Mouse (Mus musculus) lung, postnatal 36 days (tissue): ENCODE measurements around the gene Agpat4.
"Not testable (repeated sequence)": the region's sequence is repeated elsewhere in the genome, so short reads cannot be mapped to it uniquely, and the experiment has no call there.

Experiments
- DNase-seq: peaks from one replicate; pipeline ENCODE4 v3.0.0; 2022; ENCODE audit warnings: mixed read lengths

The Agpat4 gene

DNA sequence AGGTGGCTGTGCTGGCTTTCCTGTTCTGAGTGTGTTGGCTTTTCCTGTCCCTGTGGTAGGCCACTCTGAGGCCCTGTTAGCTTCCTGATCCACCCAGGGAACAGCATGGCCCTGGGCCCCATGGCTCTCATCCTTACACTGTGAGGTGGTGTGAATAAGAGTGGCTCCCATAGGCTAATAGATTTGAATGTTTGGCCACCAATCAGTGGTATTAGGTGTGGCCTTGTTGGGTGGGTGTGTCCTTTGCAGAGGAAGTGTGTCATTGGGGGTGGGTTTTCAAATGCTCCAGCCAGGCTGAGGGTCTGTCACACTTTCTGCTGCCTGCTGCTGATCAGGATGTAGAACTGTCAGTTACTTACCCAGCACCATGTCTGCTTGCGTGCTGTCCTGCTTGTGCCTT lies 82.6 kb downstream of the Agpat4 start:
- no peak for DNase-seq

DNA sequence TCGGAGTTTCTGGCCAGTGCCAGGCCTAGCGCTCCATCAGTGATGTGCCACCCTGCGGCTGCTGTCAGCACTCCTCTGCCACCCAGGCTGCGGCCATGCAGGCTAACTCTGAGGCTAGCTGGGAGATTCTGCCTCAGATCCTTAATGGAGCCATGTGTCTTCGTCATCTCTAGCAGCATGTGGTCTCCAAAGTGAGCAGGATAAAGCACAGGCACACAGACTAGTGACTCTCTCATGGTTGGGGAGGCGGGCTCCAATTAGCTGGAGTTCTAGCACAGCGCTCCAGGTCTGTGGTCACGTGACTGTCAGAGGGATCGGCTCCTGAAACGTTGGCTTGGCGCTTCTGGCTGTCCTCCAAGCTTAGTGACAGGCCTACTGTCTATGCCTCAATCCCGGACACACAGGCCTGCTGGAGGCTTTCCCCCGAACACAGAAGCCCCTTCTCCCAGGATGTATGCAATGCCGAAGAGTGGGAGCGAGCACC lies 85.0 kb downstream of the Agpat4 start:
- no peak for DNase-seq

DNA sequence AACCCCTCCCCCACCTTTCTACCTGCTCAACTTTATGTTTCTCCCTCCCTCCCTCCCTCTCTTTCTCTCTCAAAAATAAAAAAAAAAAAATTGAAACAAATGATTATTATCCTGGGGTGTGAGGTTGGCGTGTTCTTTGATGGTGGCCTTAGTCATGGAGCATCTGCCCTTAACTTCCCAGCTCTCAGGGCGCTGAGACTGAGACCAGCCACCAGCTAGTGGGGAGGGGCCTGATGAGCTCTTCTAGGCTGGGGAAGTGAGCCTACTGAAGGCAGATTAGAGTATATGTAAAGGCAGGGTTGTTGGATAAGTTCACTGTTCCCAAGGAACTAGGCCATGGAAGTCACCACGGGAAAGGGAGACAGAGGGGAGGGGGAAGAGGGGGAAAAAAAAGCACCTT lies 85.7 kb downstream of the Agpat4 start:
- DNase-seq = no peak

- no peak for DNase-seq
Observed at GRCm38 (mm10) chr17:12204689-12205014, 86.1 kb downstream of the Agpat4 start.

DNA sequence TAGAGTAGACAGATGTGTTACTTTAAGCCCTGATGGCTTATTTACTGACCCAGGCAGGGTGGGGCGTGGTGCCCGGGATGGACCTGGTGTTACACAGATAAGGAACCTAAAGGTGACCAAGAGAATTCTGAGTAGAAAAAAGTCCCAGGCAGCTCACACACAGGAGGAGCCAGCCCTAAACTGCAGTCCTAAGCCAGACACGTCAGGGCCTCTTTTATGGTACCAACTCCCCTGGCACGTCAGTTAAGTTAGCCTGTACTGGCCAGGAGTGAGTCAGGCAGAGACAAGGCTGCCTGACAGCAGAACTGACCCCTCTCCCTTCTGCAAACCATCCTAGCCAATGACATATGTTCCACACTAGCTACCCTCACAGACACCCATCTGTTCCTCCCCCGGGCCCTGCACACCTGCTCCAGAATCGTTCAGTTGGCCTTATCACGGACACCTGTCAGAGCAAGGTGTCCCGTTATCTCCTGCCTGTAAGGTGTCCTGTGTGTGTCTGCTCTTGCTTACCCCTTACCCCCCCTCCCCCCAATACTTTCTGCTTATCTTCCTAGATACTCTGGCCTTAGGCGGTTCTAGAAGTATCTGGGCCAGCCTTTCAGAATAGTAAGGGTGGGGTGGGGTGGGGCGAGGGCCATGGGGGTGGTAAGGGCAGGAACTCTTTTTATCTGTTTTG lies 86.7 kb downstream of the Agpat4 start:
- no peak for DNase-seq

DNA sequence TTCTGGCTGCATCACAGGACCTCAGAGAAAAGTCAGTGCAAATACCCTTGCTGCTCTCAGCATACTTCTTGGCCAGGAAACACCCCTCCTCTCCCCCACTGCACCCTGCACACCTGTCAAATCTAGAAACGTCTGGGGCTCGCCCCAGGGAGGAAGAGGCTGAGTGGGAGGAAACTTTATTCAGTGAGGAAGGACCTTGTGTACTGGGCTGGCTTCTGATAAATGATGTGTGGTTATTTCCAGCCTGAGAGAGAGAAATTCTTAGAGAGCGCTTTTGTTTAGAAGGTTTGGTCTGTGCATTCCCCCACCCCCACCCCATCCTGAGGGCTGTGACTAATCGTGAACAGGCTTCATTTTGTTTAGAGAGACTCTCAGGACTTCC lies 87.2 kb downstream of the Agpat4 start:
- DNase-seq = no peak

DNA sequence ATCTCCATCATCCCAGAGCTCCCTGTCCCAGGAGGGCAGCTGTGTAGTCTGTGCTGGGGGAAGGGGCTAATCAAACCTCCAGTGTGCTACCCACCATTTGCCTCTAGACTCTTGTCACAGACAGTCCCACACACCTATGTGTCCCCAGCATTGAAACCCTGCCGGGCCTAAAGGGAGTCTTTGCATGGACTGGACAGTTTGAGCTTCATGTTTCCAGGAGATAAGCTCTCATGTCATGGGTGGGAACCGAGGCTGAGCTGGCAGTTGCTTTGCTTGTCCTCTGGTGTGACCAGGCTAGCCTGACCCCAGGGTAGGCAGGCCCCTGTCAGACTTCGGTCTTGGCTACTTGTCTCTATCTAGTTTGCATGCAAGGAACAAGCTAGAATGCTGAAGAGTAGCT lies 87.7 kb downstream of the Agpat4 start:
- DNase-seq = no peak

- no peak for DNase-seq
Observed at GRCm38 (mm10) chr17:12207022-12207548, 88.6 kb downstream of the Agpat4 start.

GRCm38 (mm10) chr17:12209481-12209880 lies 91.0 kb downstream of the Agpat4 start:
- DNase-seq = no peak

DNA sequence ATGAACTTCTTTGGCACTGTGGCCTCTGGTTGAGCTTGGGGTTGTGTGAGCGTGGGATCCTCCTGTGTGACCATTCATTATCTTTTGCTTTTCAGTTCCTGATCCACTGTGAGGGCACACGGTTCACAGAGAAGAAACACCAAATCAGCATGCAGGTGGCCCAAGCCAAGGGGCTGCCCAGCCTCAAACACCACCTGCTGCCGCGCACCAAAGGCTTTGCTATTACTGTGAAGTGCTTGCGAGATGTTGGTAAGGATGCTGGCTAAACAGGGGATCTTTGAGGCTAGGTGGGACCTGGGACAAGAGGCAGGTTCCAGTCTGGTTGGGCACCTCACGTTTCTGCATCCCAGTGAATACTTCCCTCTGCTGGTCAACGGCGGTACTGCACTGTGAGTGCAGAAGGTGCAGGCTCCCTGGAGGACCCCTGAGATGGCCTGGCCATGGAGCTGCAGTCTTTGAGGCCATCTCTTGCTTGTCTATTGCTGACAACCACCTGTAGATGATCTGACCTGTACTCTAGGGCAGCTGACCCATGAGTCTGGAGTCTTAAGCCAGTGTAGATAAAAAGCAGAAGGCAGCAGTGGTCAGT lies 92.1 kb downstream of the Agpat4 start:
- DNase-seq = peak; percentile 93

DNA sequence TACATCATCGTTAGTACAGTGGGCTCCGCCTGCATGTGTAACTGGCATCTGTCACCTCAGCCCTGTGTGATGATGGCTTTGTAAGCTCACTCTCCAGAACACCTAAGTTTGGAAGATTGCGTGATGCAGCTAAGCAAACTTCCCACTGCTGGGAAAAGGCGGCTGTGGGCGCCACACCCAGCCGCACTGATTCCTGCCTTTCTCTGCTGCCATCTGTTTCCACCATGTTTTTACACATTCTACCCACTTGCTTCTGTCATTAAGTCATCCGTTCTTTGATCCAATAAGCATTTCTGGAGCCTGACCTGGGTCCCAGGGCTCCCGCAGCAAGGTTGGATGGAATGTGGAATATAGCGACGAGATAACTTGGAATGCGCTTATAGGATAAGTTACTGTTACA lies 93.4 kb downstream of the Agpat4 start:
- no peak for DNase-seq

DNA sequence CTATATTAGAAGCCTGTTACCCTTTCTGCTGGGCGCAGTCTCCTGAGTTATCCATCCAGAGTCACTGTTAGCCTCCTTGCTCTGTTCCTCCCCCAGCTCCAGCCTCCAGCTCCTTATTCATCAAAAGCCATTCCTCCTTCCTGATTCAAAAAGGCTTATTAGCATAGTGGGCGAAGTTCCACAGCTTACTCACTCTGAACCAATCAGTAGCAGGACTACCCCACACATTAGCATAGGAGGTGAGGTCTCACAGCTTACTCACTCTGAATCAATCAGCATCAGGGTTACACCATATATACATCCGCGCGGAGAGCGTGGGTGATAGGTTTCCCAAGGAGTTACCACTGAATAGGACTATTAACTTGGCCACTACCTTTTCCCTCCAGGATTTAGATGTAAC lies 93.8 kb downstream of the Agpat4 start:
- no peak for DNase-seq

GRCm38 (mm10) chr17:12213430-12213829 lies 94.9 kb downstream of the Agpat4 start:
- DNase-seq = no peak

DNA sequence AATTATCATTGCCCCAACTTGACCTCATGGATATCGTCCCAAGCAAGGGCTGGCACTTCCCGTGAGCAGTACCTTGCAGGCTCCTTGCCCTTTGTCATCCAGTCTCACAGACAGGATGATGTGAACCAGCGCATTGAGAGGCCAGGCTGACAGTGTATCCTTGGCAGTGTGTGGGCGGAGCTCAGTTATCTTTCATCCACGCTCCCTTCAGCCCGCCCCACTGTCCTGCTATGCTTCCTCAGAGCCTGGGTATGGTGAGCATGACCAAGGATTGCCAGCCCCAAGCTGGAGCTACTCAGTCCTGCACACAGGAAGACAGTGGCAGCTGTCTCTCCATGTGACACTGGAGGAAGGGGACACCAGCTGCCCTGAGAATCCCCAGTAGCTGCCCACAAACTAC lies 97.7 kb downstream of the Agpat4 start:
- no peak for DNase-seq

- DNase-seq = no peak
Observed at GRCm38 (mm10) chr17:12221926-12222325, 103.4 kb downstream of the Agpat4 start.

DNA sequence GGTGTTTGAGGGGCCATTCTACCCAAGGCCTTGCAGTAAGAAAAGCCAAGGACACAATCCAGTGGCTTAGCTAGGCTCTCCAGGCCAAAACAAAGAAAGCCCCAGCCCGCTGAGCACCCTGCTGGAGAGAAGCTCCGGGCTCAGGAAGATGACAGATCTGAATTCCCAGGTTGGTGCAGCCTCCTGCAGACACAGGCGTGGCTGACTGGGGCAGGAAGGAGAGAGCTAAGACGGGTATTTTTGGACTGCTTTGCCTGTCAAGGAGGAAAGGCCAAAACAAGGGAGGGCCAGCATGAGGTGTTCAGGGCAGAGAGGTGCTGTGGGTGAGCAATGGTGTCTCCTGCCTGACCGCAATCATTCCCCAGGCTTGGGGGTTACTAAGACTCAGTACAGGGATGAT lies 105.2 kb downstream of the Agpat4 start:
- no peak for DNase-seq

GRCm38 (mm10) chr17:12224145-12224544 lies 105.6 kb downstream of the Agpat4 start:
- no peak for DNase-seq

GRCm38 (mm10) chr17:12224551-12224950 lies 106.0 kb downstream of the Agpat4 start:
- not testable (repeated sequence) for DNase-seq

DNA sequence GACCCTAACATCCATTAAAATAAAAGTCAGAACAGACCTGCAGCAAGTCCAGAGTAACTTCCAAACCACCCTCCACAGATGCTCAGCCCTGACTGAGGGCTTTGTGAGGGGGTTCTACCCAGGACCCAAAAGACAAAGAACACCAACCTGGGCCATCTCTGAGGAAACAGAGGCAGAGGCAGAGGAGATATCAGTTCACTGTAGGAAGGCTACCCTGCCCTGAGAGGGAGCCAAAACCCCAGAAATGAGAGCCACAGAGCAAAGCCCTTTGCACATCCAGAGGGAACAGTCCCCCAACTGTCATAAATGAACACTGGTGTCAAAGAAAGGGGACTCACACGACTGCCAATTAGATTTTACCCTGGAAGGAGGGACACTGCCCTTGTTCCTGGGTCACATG lies 106.7 kb downstream of the Agpat4 start:
- DNase-seq = no peak

- peak; percentile 57 for DNase-seq
Observed at GRCm38 (mm10) chr17:12226551-12226950, 108.0 kb downstream of the Agpat4 start.

DNA sequence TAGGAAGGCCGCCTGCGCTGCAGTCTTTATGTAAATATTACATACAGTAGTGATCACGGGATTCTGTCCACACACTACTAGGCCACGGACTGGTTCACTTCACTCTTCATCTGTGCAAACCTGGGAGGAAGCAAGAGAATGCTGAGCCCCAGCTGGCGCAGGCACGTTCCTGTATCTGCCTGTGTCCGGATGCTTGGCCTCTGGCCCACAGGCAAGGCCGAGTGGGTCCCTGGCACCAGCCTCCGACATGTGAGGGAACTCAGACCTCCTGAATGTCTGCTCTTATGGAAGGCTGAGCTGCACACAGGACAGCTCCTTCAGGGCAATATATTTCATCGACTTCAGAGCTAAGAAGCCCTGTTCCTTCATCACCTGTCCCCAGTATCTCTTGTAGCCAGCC lies 109.5 kb downstream of the Agpat4 start:
- DNase-seq = no peak

DNA sequence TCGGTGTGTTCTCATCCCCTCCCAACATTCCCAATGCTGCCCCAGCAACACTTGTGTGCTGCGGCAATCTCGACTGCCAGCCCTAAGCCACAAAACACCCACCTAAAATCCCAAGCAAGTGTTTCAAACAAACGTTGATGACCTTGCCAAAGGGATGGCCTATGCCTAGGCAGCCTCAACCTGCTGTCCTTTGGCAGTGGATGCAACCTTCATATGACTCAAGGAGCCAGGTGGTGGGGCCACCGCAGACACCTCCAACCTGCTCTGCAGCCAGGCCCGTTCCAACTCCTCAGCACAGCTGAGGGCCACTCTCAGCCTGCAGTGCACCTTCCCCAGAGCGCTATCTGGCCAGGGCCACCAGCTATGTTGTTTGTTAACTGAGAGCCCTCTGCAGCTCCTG lies 110.0 kb downstream of the Agpat4 start:
- no peak for DNase-seq

- DNase-seq = peak; percentile 12
Observed at GRCm38 (mm10) chr17:12229756-12230155, 111.3 kb downstream of the Agpat4 start.

- DNase-seq = no peak
Observed at GRCm38 (mm10) chr17:12230167-12230566, 111.7 kb downstream of the Agpat4 start.

DNA sequence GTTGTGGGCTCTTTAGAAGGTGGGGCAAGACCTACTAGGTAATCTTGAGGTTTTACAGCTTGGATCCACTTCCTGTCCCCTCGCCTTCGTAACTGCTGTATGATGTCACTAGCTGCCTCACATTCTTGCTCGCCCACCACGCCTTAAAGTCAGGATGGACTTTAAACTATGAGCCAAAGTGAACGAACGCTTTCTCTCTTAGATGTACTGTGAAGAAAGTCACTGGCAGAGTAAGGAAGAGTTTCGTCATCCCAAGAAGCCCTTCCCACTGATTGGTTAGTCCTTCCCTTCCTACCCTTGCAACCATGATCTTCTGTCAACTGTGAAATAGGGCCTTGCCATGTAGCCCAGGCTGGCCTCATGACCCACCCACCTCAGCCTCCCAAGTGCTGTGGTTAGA lies 112.6 kb downstream of the Agpat4 start:
- DNase-seq = no peak
